Mouse (Mus musculus) ES-E14 (cell line): ENCODE results near the gene Gjd3.

Experiments used
- CHD2 ChIP-seq: IDR thresholded peaks from 2 replicates; pipeline ENCODE4 v1.6.1; 2014; ENCODE audit warnings: mild to moderate bottlenecking, low read depth, low read length, inconsistent platforms
- MAFK ChIP-seq: IDR thresholded peaks from 2 replicates; pipeline ENCODE4 v1.6.1; 2014; ENCODE audit warnings: mild to moderate bottlenecking, low read depth, low read length, inconsistent platforms; ENCODE audit not compliant: insufficient read depth
- ZC3H11A ChIP-seq: IDR thresholded peaks from 2 replicates; pipeline ENCODE4 v1.6.1; 2012; ENCODE audit warnings: low read depth, mild to moderate bottlenecking, inconsistent platforms, low read length, borderline replicate concordance
- ZNF384 ChIP-seq: IDR thresholded peaks from 2 replicates; pipeline ENCODE4 v1.6.1; 2012; ENCODE audit warnings: low read depth, low read length, inconsistent platforms

GRCm38 (mm10) chr11:98985542-98985941 lies 2.7 kb upstream of the Gjd3 start:
- TF ChIP-seq MAFK: no peak
- TF ChIP-seq ZC3H11A: no peak
- no peak for TF ChIP-seq ZNF384
- no peak for TF ChIP-seq CHD2
